10 mouse cellular contexts compared by ENCODE assay signal in genomic region chr12:98714757-98715156, GRCm38 (mm10). TPM values are rescaled to one million over a fixed set of nuclear protein-coding genes. Genes with fewer than 3 reads are reported as not detected.
DNase-seq lines count a peak whose midpoint lies in the region; ATAC-seq lines count a peak whose summit lies in the region.
"Had no signal": no experiment of that assay in that cellular context is flagged by ENCODE, and none has a peak within 500 bp of the region (broad histone marks: within the 10 kb centered on the region; RNA-seq: fewer than 3 reads in every experiment).

No protein-coding gene starts in this region.

- no peaks in the 10 kb centered on the region for H3K36me3 ChIP-seq in heart, embryonic 11.5 days (ENCODE audit: control insufficient read depth, insufficient read depth, low read length)

- H3K27ac ChIP-seq in heart, embryonic 11.5 days (ENCODE audit: low read depth, low read length): peak overlapping the region; percentile 57

- H3K9ac ChIP-seq in heart, embryonic 11.5 days (ENCODE audit: low read depth, low read length): 0 out of 2 replicates have a peak overlapping the region, but pooled peaks have one; percentile 43

- WGBS in heart, embryonic 11.5 days (ENCODE audit: insufficient replicate concordance): 17% methylated on average over 11 of the region's 11 CpGs

- peak; percentile 26; the same call in 1 of the 2 replicates for ATAC-seq in heart, embryonic 11.5 days (replicated peaks; ENCODE audit: insufficient number of reproducible peaks, low FRiP score, low TSS enrichment)
- no peak for ATAC-seq in erythroid progenitor cell, adult 5-6 weeks (replicated peaks; ENCODE audit: low FRiP score, poor library complexity, severe bottlenecking)

- H3K4me3 ChIP-seq in heart, embryonic 11.5 days (ENCODE audit: low read depth, low read length): no peak overlapping the region

- DNase-seq in adrenal gland, adult (ENCODE audit: inconsistent age in 2 of 2, low spot score in 1 of 2): peak; percentile 74 to 87
- no peak for DNase-seq in adrenal gland, postnatal 4 days (ENCODE audit: low spot score in 2 of 2)
- DNase-seq in 3134 (ENCODE audit: extremely low read depth, insufficient read length, low spot score): peak; percentile 38
- peak; percentile 54 to 69 for DNase-seq in kidney, postnatal 25 days
- DNase-seq in cerebellum, adult 11-12 months: no peak
- DNase-seq in right cerebral cortex, postnatal 4 days: no peak
- DNase-seq: cerebellum, adult 2 months; thymus, adult 2 months had no signal

- no peaks in the 10 kb centered on the region for H3K9me3 ChIP-seq in heart, embryonic 11.5 days (replicated peaks; ENCODE audit: control insufficient read depth, low read length)

- peak overlapping the region; percentile 34 for H3K4me2 ChIP-seq in heart, embryonic 11.5 days

- H3K4me1 ChIP-seq in heart, embryonic 11.5 days (ENCODE audit: control insufficient read depth, insufficient read depth, low read length): peaks cover 24% of the 10 kb centered on the region

- no peaks in the 10 kb centered on the region for H3K27me3 ChIP-seq in heart, embryonic 11.5 days (ENCODE audit: control insufficient read depth, insufficient read depth, low read length)

RNA-seq across cellular contexts. Expression of gene Ptpn21, which starts 22.4 kb away (rescaled TPM):
- total RNA-seq in adrenal gland, postnatal 4 days (2021): 10 to 100 TPM; 25.6 to 26.5 TPM
- 10.4 and 13.0 TPM in 2 replicates for polyA plus RNA-seq in heart, embryonic 11.5 days (2014; fragmentation: Nextera tagmentation; extraction: Ambion mirVana)
- total RNA-seq in erythroid progenitor cell, adult 5-6 weeks (2015; ENCODE audit: low replicate concordance): 7.5 TPM in 1 of 2 replicates, not detected in the other
- 1.7 and 3.7 TPM in 2 replicates for total RNA-seq in erythroid progenitor cell, adult 5-6 weeks (2017; ENCODE audit: low replicate concordance)

RNA-seq across cellular contexts. Expression of gene Zc3h14, which starts 32.0 kb away (rescaled TPM):
- total RNA-seq in adrenal gland, postnatal 4 days (2021): 100 to 1,000 TPM; 111 to 113 TPM
- polyA plus RNA-seq in heart, embryonic 11.5 days (2014; fragmentation: Nextera tagmentation; extraction: Ambion mirVana): 110 TPM in 2 replicates
- total RNA-seq in erythroid progenitor cell, adult 5-6 weeks (2015; ENCODE audit: low replicate concordance): 54.4 and 127 TPM in 2 replicates
- total RNA-seq in erythroid progenitor cell, adult 5-6 weeks (2017; ENCODE audit: low replicate concordance): 53.1 TPM in 2 replicates

Comparison
In these comparisons a context has a peak if more than half of its experiments do, and no peak if none do; other contexts are left out.
1. DNase-seq: peak in adrenal gland, adult (2 of 2), 3134 (single experiment) and kidney, postnatal 25 days (2 of 2); none in adrenal gland, postnatal 4 days (0 of 2), cerebellum, adult 11-12 months (single experiment) and right cerebral cortex, postnatal 4 days (single experiment).